ENCODE assay signal across 25 mouse cellular contexts in genomic region chr1:139194428-139195028, GRCm38 (mm10).
DNase-seq lines count a peak whose midpoint lies in the region; ATAC-seq lines count a peak whose summit lies in the region.
"Had no signal": no experiment of that assay in that cellular context is flagged by ENCODE, and none has a peak within 500 bp of the region (broad histone marks: within the 10 kb centered on the region; RNA-seq: fewer than 3 reads in every experiment).

No protein-coding gene starts in this region.

- intact Hi-C loops in left cerebral cortex, postnatal 4 days (cut with DNase I) = no loop called here

- no peak overlapping the region for H3K9ac ChIP-seq in forebrain, embryonic 15.5 days (replicated peaks)
- no peak overlapping the region for H3K9ac ChIP-seq in neural tube, embryonic 12.5 days
- H3K9ac ChIP-seq in limb, embryonic 11.5 days (ENCODE audit: low read length) = no peak overlapping the region
- no peak overlapping the region for H3K9ac ChIP-seq in midbrain, embryonic 16.5 days (ENCODE audit: low read depth, low read length)
- H3K9ac ChIP-seq: embryonic facial prominence, embryonic 15.5 days; hindbrain, embryonic 12.5 days; liver, embryonic 14.5 days; neural tube, embryonic 15.5 days; stomach, embryonic 15.5 days had no signal

- DNase-seq in forebrain, embryonic 10.5 days (ENCODE audit: extremely low spot score, low spot score) = no peak
- no peak for DNase-seq in neural tube, embryonic 10.5 days (ENCODE audit: extremely low spot score, low spot score)
- peak; percentile 52 for DNase-seq in limb, embryonic 11.5 days (ENCODE audit: low spot score)
- no peak for DNase-seq in adrenal gland, postnatal 36 days
- DNase-seq in left cerebral cortex, postnatal 4 days = no peak
- DNase-seq: adrenal gland, postnatal 14 days; cerebellum, adult 18-20 months; gastrocnemius, adult 2 months; heart, postnatal 10 days; kidney, adult 9 months; kidney, postnatal 4 days; layer of hippocampus, adult 9-11 months; thymus, adult 18-20 months had no signal

- 5% methylated on average over 5 of the region's 5 CpGs for WGBS in forebrain, embryonic 10.5 days
- WGBS in forebrain, embryonic 15.5 days = 8% methylated on average over 5 of the region's 5 CpGs
- 26% methylated on average over 5 of the region's 5 CpGs for WGBS in neural tube, embryonic 12.5 days
- WGBS in limb, embryonic 11.5 days = 8% methylated on average over 5 of the region's 5 CpGs
- WGBS in midbrain, embryonic 16.5 days = 11% methylated on average over 5 of the region's 5 CpGs

- no peak overlapping the region for H3K4me3 ChIP-seq in forebrain, embryonic 10.5 days
- H3K4me3 ChIP-seq in forebrain, embryonic 15.5 days = no peak overlapping the region
- H3K4me3 ChIP-seq in neural tube, embryonic 12.5 days = no peak overlapping the region
- H3K4me3 ChIP-seq in limb, embryonic 11.5 days (ENCODE audit: low read depth, low read length) = no peak overlapping the region
- H3K4me3 ChIP-seq in midbrain, embryonic 16.5 days (ENCODE audit: low read depth, low read length) = no peak overlapping the region
- H3K4me3 ChIP-seq: embryonic facial prominence, embryonic 15.5 days; gastrocnemius, adult 2 months; hindbrain, embryonic 12.5 days; left cerebral cortex, adult 2 months; neural tube, embryonic 15.5 days; stomach, embryonic 15.5 days had no signal

- H3K27me3 ChIP-seq in forebrain, embryonic 10.5 days (ENCODE audit: poor library complexity, severe bottlenecking) = no peaks in the 10 kb centered on the region
- no peaks in the 10 kb centered on the region for H3K27me3 ChIP-seq in forebrain, embryonic 15.5 days
- no peaks in the 10 kb centered on the region for H3K27me3 ChIP-seq in neural tube, embryonic 12.5 days (replicated peaks)
- no peaks in the 10 kb centered on the region for H3K27me3 ChIP-seq in limb, embryonic 11.5 days (ENCODE audit: control insufficient read depth, insufficient read depth, low read length)
- no peaks in the 10 kb centered on the region for H3K27me3 ChIP-seq in midbrain, embryonic 16.5 days (ENCODE audit: control insufficient read depth, insufficient read depth, low read depth, low read length)
- H3K27me3 ChIP-seq: embryonic facial prominence, embryonic 15.5 days; hindbrain, embryonic 12.5 days; neural tube, embryonic 15.5 days; stomach, embryonic 15.5 days had no signal

- H3K36me3 ChIP-seq in forebrain, embryonic 10.5 days (replicated peaks) = no peaks in the 10 kb centered on the region
- H3K36me3 ChIP-seq in forebrain, embryonic 15.5 days = no peaks in the 10 kb centered on the region
- no peaks in the 10 kb centered on the region for H3K36me3 ChIP-seq in neural tube, embryonic 12.5 days
- H3K36me3 ChIP-seq in limb, embryonic 11.5 days (ENCODE audit: control insufficient read depth, insufficient read depth, low read length) = no peaks in the 10 kb centered on the region
- H3K36me3 ChIP-seq in midbrain, embryonic 16.5 days (ENCODE audit: control insufficient read depth, insufficient read depth, low read length) = no peaks in the 10 kb centered on the region
- H3K36me3 ChIP-seq: embryonic facial prominence, embryonic 15.5 days; hindbrain, embryonic 12.5 days; neural tube, embryonic 15.5 days; stomach, embryonic 15.5 days had no signal

- no peak overlapping the region for H3K4me2 ChIP-seq in forebrain, embryonic 15.5 days (replicated peaks)
- no peak overlapping the region for H3K4me2 ChIP-seq in neural tube, embryonic 12.5 days (replicated peaks)
- peak overlapping the region; percentile 30 for H3K4me2 ChIP-seq in limb, embryonic 11.5 days (ENCODE audit: low read depth, severe bottlenecking)
- H3K4me2 ChIP-seq in midbrain, embryonic 16.5 days (ENCODE audit: low read length) = no peak overlapping the region
- H3K4me2 ChIP-seq: embryonic facial prominence, embryonic 15.5 days; heart, embryonic 11.5 days; hindbrain, embryonic 12.5 days; neural tube, embryonic 15.5 days; stomach, embryonic 15.5 days had no signal

- no peaks in the 10 kb centered on the region for H3K9me3 ChIP-seq in forebrain, embryonic 10.5 days
- H3K9me3 ChIP-seq in forebrain, embryonic 15.5 days = no peaks in the 10 kb centered on the region
- no peaks in the 10 kb centered on the region for H3K9me3 ChIP-seq in neural tube, embryonic 12.5 days
- no peaks in the 10 kb centered on the region for H3K9me3 ChIP-seq in limb, embryonic 11.5 days (ENCODE audit: control insufficient read depth, low read length)
- no peaks in the 10 kb centered on the region for H3K9me3 ChIP-seq in midbrain, embryonic 16.5 days (replicated peaks; ENCODE audit: control insufficient read depth, low read length, poor library complexity, severe bottlenecking)
- H3K9me3 ChIP-seq: embryonic facial prominence, embryonic 15.5 days; hindbrain, embryonic 12.5 days; neural tube, embryonic 15.5 days; stomach, embryonic 15.5 days had no signal

- H3K4me1 ChIP-seq in forebrain, embryonic 10.5 days = peaks cover 17% of the 10 kb centered on the region
- peaks cover 12% of the 10 kb centered on the region for H3K4me1 ChIP-seq in forebrain, embryonic 15.5 days
- 0 out of 2 replicates have a peak, but pooled peaks cover 3% of the 10 kb centered on the region for H3K4me1 ChIP-seq in neural tube, embryonic 12.5 days
- H3K4me1 ChIP-seq in limb, embryonic 11.5 days (ENCODE audit: control insufficient read depth, insufficient read depth, low read length) = peaks cover 16% of the 10 kb centered on the region; the same call in 1 of the 2 replicates
- H3K4me1 ChIP-seq in midbrain, embryonic 16.5 days (ENCODE audit: control insufficient read depth, insufficient read depth, low read length) = peaks cover 4% of the 10 kb centered on the region; the same call in 1 of the 2 replicates
- H3K4me1 ChIP-seq: embryonic facial prominence, embryonic 15.5 days; neural tube, embryonic 15.5 days; stomach, embryonic 15.5 days had no signal

- ATAC-seq in forebrain, embryonic 15.5 days (replicated peaks) = no peak
- ATAC-seq in neural tube, embryonic 12.5 days (ENCODE audit: low FRiP score, low read depth) = peak; percentile 21; the same call in 1 of the 2 replicates
- peak; percentile 61; the same call in 1 of the 2 replicates for ATAC-seq in limb, embryonic 11.5 days (ENCODE audit: insufficient number of reproducible peaks, low FRiP score, low TSS enrichment, low read depth)
- peak; percentile 39; the same call in 1 of the 2 replicates for ATAC-seq in midbrain, embryonic 16.5 days
- ATAC-seq: CD4-positive, CD25-positive, alpha-beta regulatory T cell, adult 4 months; inflammation-experienced regulatory T-cells, adult 6 months had no signal

- peak overlapping the region; percentile 30; the same call in 1 of the 2 replicates for H3K27ac ChIP-seq in forebrain, embryonic 10.5 days
- H3K27ac ChIP-seq in forebrain, embryonic 15.5 days (replicated peaks) = no peak overlapping the region
- no peak overlapping the region for H3K27ac ChIP-seq in neural tube, embryonic 12.5 days
- peak overlapping the region; percentile 42; the same call in 1 of the 2 replicates for H3K27ac ChIP-seq in limb, embryonic 11.5 days (replicated peaks; ENCODE audit: low read depth, low read length)
- H3K27ac ChIP-seq in midbrain, embryonic 16.5 days (ENCODE audit: low read length) = no peak overlapping the region
- H3K27ac ChIP-seq: embryonic facial prominence, embryonic 15.5 days; gastrocnemius, adult 2 months; hindbrain, embryonic 12.5 days; left cerebral cortex, adult 2 months; liver, embryonic 14.5 days; neural tube, embryonic 15.5 days; stomach, embryonic 15.5 days had no signal

Comparison
In these comparisons a context has a peak if more than half of its experiments do, and no peak if none do; other contexts are left out.
1. H3K27ac ChIP-seq: peak in forebrain, embryonic 10.5 days (single experiment) and limb, embryonic 11.5 days (single experiment); none in forebrain, embryonic 15.5 days (single experiment), neural tube, embryonic 12.5 days (single experiment) and midbrain, embryonic 16.5 days (single experiment).